Mouse (Mus musculus): ENCODE data around the gene Mut. TPM values are rescaled to one million over a fixed set of nuclear protein-coding genes. Genes with fewer than 3 reads are reported as not detected.

Mut gene
- polyA plus RNA-seq, 1 experiment from 2014 or later = 49.7 TPM

- H3K9ac ChIP-seq (ENCODE audit: low read depth, low read length) = no peak overlapping the region
- no peaks in the 10 kb centered on the region for H3K9me3 ChIP-seq (ENCODE audit: control insufficient read depth, low read length)
- no peak overlapping the region for H3K4me3 ChIP-seq (ENCODE audit: low read length)
- 95% methylated on average over 1 of the region's 2 CpGs for WGBS
- H3K27me3 ChIP-seq (replicated peaks; ENCODE audit: control insufficient read depth, insufficient read depth, low read length) = no peaks in the 10 kb centered on the region
- no peak overlapping the region for H3K27ac ChIP-seq (ENCODE audit: low read length)
- no peak for ATAC-seq
- no peak overlapping the region for H3K4me2 ChIP-seq (ENCODE audit: low read depth, low read length)
- H3K36me3 ChIP-seq (ENCODE audit: control insufficient read depth, insufficient read depth, low read length) = no peaks in the 10 kb centered on the region
- H3K4me1 ChIP-seq (ENCODE audit: control insufficient read depth, insufficient read depth, low read length) = no peaks in the 10 kb centered on the region
Observed at GRCm38 (mm10) chr17:40915499-40915898, 19.0 kb upstream of the Mut start.

- peak; percentile 47 for ATAC-seq
- H3K27ac ChIP-seq (ENCODE audit: low read length) = no peak overlapping the region
- WGBS = under 1% methylated on average over 14 of the region's 14 CpGs
Observed at GRCm38 (mm10) chr17:40933985-40934384, 500 bp upstream of the Mut start.

GRCm38 (mm10) chr17:40948518-40948917, 14.0 kb downstream of the Mut start:
- Histone ChIP-seq H3K9ac (ENCODE audit: low read depth, low read length) (no peak overlapping the region), H3K27ac (ENCODE audit: low read length) (no peak overlapping the region), H3K4me3 (ENCODE audit: low read length) (no peak overlapping the region), H3K9me3 (ENCODE audit: control insufficient read depth, low read length) (no peaks in the 10 kb centered on the region), H3K4me1 (ENCODE audit: control insufficient read depth, insufficient read depth, low read length) (no peaks in the 10 kb centered on the region), H3K27me3 (replicated peaks; ENCODE audit: control insufficient read depth, insufficient read depth, low read length) (no peaks in the 10 kb centered on the region), H3K4me2 (ENCODE audit: low read depth, low read length) (no peak overlapping the region), H3K36me3 (ENCODE audit: control insufficient read depth, insufficient read depth, low read length) (peaks cover 7% of the 10 kb centered on the region; the same call in 1 of the 2 replicates)
- WGBS = 86% methylated on average over 3 of the region's 3 CpGs
- ATAC-seq = no peak

More at GRCm38 (mm10) chr17:40933985-40934384, 500 bp upstream of the Mut start:
- H3K9me3 ChIP-seq (ENCODE audit: control insufficient read depth, low read length) = no peaks in the 10 kb centered on the region
- no peaks in the 10 kb centered on the region for H3K36me3 ChIP-seq (ENCODE audit: control insufficient read depth, insufficient read depth, low read length)
- no peaks in the 10 kb centered on the region for H3K4me1 ChIP-seq (ENCODE audit: control insufficient read depth, insufficient read depth, low read length)
- H3K4me3 ChIP-seq (ENCODE audit: low read length) = peak overlapping the region; percentile 84
- H3K9ac ChIP-seq (ENCODE audit: low read depth, low read length) = peak overlapping the region; percentile 67
- H3K4me2 ChIP-seq (ENCODE audit: low read depth, low read length) = peak overlapping the region; percentile 65
- H3K27me3 ChIP-seq (replicated peaks; ENCODE audit: control insufficient read depth, insufficient read depth, low read length) = no peaks in the 10 kb centered on the region

- ATAC-seq = no peak
- Histone ChIP-seq H3K4me3 (ENCODE audit: low read length) (no peak overlapping the region), H3K4me1 (ENCODE audit: control insufficient read depth, insufficient read depth, low read length) (no peaks in the 10 kb centered on the region), H3K27ac (ENCODE audit: low read length) (no peak overlapping the region), H3K36me3 (ENCODE audit: control insufficient read depth, insufficient read depth, low read length) (no peaks in the 10 kb centered on the region), H3K27me3 (replicated peaks; ENCODE audit: control insufficient read depth, insufficient read depth, low read length) (no peaks in the 10 kb centered on the region), H3K4me2 (ENCODE audit: low read depth, low read length) (no peak overlapping the region), H3K9me3 (ENCODE audit: control insufficient read depth, low read length) (no peaks in the 10 kb centered on the region), H3K9ac (ENCODE audit: low read depth, low read length) (no peak overlapping the region)
- WGBS = 73% methylated on average over 11 of the region's 11 CpGs
Observed at GRCm38 (mm10) chr17:40977914-40978313, 43.4 kb downstream of the Mut start.

GRCm38 (mm10) chr17:40992102-40992501, 57.6 kb downstream of the Mut start:
- no peak overlapping the region for H3K4me2 ChIP-seq (ENCODE audit: low read depth, low read length)
- no peak for ATAC-seq
- H3K9ac ChIP-seq (ENCODE audit: low read depth, low read length) = no peak overlapping the region
- H3K9me3 ChIP-seq (ENCODE audit: control insufficient read depth, low read length) = no peaks in the 10 kb centered on the region
- no peaks in the 10 kb centered on the region for H3K36me3 ChIP-seq (ENCODE audit: control insufficient read depth, insufficient read depth, low read length)
- 38% methylated on average over 3 of the region's 3 CpGs for WGBS
- H3K27me3 ChIP-seq (replicated peaks; ENCODE audit: control insufficient read depth, insufficient read depth, low read length) = no peaks in the 10 kb centered on the region
- no peaks in the 10 kb centered on the region for H3K4me1 ChIP-seq (ENCODE audit: control insufficient read depth, insufficient read depth, low read length)
- H3K4me3 ChIP-seq (ENCODE audit: low read length) = no peak overlapping the region
- H3K27ac ChIP-seq (ENCODE audit: low read length) = no peak overlapping the region

Other genes with a start within 250 kb of the Mut start
- gene Esp1, start 207.6 kb upstream of the Mut start, polyA plus RNA-seq (2015; fragmentation: Nextera tagmentation; extraction: Ambion mirVana) = not detected in 2 replicates
- 0.10 TPM in 1 of 2 replicates, not detected in the other for gene Crisp2, start 127.7 kb upstream of the Mut start, polyA plus RNA-seq (2015; fragmentation: Nextera tagmentation; extraction: Ambion mirVana)
- gene Rhag, start 123.6 kb upstream of the Mut start, polyA plus RNA-seq (2015; fragmentation: Nextera tagmentation; extraction: Ambion mirVana) = 1.9 and 4.3 TPM in 2 replicates
- 5.8 and 7.8 TPM in 2 replicates for gene 9130008F23Rik, start 54.1 kb upstream of the Mut start, polyA plus RNA-seq (2015; fragmentation: Nextera tagmentation; extraction: Ambion mirVana)
- gene Glyatl3, start 20.3 kb upstream of the Mut start, polyA plus RNA-seq (2015; fragmentation: Nextera tagmentation; extraction: Ambion mirVana) = not detected in 2 replicates
- gene Cenpq, start 362 bp downstream of the Mut start, polyA plus RNA-seq (2015; fragmentation: Nextera tagmentation; extraction: Ambion mirVana) = 16.0 and 17.9 TPM in 2 replicates